Mouse (Mus musculus): ENCODE results near the gene Map3k19.

Map3k19 gene

GRCm38 (mm10) chr1:127854486-127855222, at the start of gene Map3k19:
Gene Map3k19, minus strand, starts transcription at chr1:127855031.
- DNase-seq, result no peak

GRCm38 (mm10) chr1:127899401-127899800, 44.6 kb upstream of the Map3k19 start:
- no peak for DNase-seq

GRCm38 (mm10) chr1:127869276-127869675, 14.4 kb upstream of the Map3k19 start:
- DNase-seq, result no peak

GRCm38 (mm10) chr1:127868300-127869261, 13.8 kb upstream of the Map3k19 start, which contains the start of gene Rab3gap1:
Gene Rab3gap1, plus strand, starts transcription at chr1:127868773.
- peak; percentile 87 to 90 for DNase-seq

- DNase-seq, result no peak
Observed at GRCm38 (mm10) chr1:127863806-127864205, 9.0 kb upstream of the Map3k19 start.

- no peak for DNase-seq
Observed at GRCm38 (mm10) chr1:127861900-127862299, 7.1 kb upstream of the Map3k19 start.

GRCm38 (mm10) chr1:127860492-127860891, 5.7 kb upstream of the Map3k19 start:
- no peak for DNase-seq

- no peak for DNase-seq
Observed at GRCm38 (mm10) chr1:127859799-127860400, 5.1 kb upstream of the Map3k19 start.

- DNase-seq, result no peak
Observed at GRCm38 (mm10) chr1:127858945-127859648, 4.3 kb upstream of the Map3k19 start.

- DNase-seq, result no peak
Observed at GRCm38 (mm10) chr1:127850075-127850610, 4.7 kb downstream of the Map3k19 start.

- DNase-seq, result no peak
Observed at GRCm38 (mm10) chr1:127845472-127845871, 9.4 kb downstream of the Map3k19 start.

- DNase-seq, result no peak
Observed at GRCm38 (mm10) chr1:127838602-127839001, 16.2 kb downstream of the Map3k19 start.

GRCm38 (mm10) chr1:127836619-127837018, 18.2 kb downstream of the Map3k19 start:
- DNase-seq, result no peak

GRCm38 (mm10) chr1:127834202-127834601, 20.6 kb downstream of the Map3k19 start:
- DNase-seq, result no peak

- no peak for DNase-seq
Observed at GRCm38 (mm10) chr1:127833714-127834113, 21.1 kb downstream of the Map3k19 start.

- DNase-seq, result no peak
Observed at GRCm38 (mm10) chr1:127830215-127830921, 24.5 kb downstream of the Map3k19 start.

GRCm38 (mm10) chr1:127827325-127827724, 27.5 kb downstream of the Map3k19 start:
- DNase-seq, result no peak

- no peak for DNase-seq
Observed at GRCm38 (mm10) chr1:127816381-127816780, 38.5 kb downstream of the Map3k19 start.

GRCm38 (mm10) chr1:127812929-127813328, 41.9 kb downstream of the Map3k19 start:
- no peak for DNase-seq

GRCm38 (mm10) chr1:127808671-127809070, 46.2 kb downstream of the Map3k19 start:
- no peak for DNase-seq

- DNase-seq, result no peak
Observed at GRCm38 (mm10) chr1:127802916-127803315, 51.9 kb downstream of the Map3k19 start.

GRCm38 (mm10) chr1:127796752-127797151, 58.1 kb downstream of the Map3k19 start:
- no peak for DNase-seq

Data from cerebellum, postnatal 36 days (tissue).